Mouse (Mus musculus): ENCODE data around the gene Gal3st1.

Gene Gal3st1

DNA sequence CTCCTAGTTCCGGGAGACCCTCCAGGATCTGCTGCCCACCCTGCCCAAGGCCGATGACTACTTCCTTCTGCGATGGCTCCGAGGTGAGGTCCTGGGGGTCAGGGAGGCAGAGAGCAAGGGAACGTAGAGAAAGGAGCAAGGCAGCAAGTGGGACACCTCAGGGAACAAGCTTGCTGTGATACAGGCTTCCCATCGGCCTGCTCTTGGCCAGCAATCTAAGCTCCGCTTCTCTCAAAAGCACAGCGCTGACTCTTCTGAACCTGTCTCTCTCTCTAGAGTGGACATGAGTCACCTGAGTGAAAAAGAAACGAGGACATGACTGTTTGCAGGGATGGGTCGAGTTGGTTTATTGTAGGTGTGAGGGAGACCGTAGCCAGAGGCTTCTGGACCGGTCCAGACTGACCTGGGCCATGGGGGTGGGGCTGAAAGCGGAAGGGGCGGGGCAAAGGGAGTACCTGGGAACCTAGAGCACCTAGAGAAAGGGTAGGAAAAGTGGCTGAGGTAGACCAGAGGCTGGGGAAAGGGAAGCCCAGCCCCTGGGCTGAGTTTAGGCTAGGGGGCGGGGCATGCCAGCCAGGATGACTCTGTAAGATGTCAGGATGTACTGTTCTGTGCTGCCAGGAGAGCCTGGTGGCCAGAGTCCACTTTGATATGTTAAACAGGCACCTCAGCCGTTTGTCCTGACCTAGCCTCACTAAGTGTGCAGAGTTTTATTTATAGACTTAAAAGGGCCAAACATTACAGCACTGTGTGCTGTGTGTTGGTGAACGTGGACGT, 51.9 kb downstream of the Gal3st1 start:
- no peak for DNase-seq

GRCm38 (mm10) chr11:4035916-4036315, 52.5 kb downstream of the Gal3st1 start:
- DNase-seq = no peak

DNA sequence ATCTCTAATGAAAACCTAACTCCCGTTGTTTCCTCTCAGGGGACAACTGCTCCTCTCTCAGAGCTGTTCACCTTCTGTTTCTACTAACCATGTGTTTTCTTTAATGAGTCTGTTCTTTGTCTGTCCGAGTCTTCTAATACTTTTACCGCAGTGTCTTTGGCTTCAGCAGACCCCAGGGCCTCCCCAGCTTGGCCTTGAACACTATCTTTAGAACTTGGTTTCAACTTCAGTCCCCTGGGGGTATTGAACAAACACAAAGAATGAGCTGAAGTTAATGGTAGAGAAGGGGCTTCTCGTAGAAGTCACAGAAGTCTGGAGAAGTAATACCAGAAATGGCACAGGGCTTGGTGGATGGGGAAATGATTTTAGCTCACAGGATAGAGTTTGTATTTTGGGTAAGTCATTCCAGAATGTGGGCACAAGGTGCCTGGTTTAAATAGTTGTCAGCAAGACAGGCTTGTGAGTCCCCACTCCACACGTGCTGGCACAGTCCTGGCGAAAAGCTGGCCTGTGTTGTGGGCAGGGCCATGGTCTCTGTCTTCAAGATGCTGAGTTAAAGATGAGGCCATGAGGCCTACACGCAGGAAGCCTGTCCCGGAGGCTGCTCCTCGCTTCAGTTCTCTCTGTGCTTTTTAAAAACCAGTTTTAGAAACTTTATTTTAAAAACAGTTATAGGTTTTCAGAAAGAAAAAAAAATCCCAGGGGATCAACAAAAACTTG, 53.1 kb downstream of the Gal3st1 start:
- DNase-seq = no peak

DNA sequence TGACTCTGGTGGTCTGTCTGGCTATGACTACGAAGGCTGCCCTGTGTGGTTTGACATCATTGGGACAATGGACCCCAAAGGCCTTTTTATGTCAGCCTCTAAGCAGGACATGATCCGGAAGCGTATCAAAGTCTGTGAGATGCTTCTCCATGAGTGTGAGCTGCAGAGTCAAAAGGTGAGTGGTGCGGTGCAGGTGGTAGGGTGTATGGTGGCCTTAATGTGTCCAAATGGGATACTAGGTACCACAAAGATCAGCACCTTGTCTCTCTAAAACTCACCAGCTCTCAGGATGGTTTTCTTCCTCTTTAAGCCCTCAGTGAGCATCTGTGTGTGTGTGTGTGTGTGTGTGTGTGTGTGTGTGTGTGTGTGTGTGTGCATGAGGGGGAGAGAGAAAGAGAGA, 56.5 kb downstream of the Gal3st1 start:
- DNase-seq = no peak

DNA sequence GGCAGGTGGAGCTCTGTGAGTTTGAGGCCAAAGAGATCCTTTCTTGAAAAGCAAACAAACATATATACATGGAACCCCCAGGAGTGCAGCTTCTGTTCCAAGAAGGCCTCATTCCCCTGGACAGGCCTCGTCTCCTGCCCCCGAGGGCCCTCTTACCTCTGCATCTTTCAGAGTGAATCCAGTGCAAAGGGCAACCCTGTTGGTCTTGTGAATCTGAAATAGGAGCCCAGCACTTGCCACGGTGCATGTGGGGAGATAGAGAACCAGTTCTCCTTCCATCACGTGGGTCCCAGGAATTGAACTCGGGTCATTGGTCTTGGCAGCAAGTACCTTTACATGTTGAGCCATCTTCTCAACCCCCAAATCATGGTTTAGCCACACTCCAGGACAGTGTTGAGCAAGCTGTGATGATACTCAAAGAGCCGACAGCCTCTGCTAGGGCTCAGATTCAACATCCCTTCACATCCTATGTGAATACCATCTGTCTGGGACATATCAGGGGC, 57.7 kb downstream of the Gal3st1 start:
- no peak for DNase-seq

DNA sequence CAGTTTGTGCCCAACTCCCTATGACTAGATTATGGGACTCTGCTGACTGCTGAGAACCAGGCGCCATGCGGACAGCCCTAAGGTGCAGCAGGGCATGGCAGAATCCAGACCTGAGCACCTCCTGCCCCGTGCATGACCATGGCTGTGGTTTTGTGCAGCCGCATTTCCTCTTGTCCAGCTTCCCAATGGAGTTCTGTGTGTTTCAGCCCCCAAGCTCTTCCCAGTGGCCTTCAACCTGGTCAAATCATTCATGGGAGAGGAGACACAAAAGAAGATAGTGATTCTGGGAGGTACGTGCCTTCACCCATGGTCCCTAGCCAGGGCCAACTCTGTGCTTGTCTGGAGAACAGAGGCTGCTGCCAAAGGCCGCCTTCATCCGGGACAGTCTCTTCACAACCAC, 59.6 kb downstream of the Gal3st1 start:
- DNase-seq = no peak

DNA sequence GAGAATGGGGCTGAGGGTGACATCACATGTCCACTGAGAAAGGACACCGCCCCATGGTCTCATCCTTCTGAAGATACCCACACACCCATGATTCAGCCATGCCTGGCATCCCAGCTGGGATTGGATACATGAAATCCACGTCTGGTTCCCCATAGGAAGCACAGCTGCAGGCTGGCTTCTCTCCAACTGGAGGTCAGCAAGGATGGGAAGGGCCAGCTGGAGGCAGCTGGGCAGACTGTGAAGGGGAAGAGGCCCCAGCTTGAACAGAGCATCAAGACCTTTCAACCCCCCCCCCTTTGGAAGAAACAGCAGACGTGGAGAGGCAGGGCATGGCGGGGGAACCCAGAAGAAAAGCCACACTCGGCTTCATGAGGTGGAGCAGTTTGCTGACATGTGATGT, 63.1 kb downstream of the Gal3st1 start:
- no peak for DNase-seq

GRCm38 (mm10) chr11:4047766-4048165, 64.3 kb downstream of the Gal3st1 start:
- no peak for DNase-seq

GRCm38 (mm10) chr11:4048438-4048837, 65.0 kb downstream of the Gal3st1 start:
- no peak for DNase-seq
